Mouse (Mus musculus): ENCODE data around the gene Gatc.
"Not testable (repeated sequence)": the region's sequence is repeated elsewhere in the genome, so short reads cannot be mapped to it uniquely, and the experiment has no call there.

Gene Gatc

GRCm38 (mm10) chr5:115340577-115341313 lies at the start of gene Gatc, which contains the start of gene Triap1:
Gene Gatc, minus strand, starts transcription at chr5:115341178.
Gene Triap1, plus strand, starts transcription at chr5:115341225.
- peak; percentile 87 for DNase-seq (ENCODE audit: low spot score)

- not testable (repeated sequence) for DNase-seq (ENCODE audit: low spot score)
Measured at GRCm38 (mm10) chr5:115378882-115379281, 37.9 kb upstream of the Gatc start.

GRCm38 (mm10) chr5:115375436-115375835 lies 34.5 kb upstream of the Gatc start:
- no peak for DNase-seq (ENCODE audit: low spot score)

GRCm38 (mm10) chr5:115374204-115374820 lies 33.3 kb upstream of the Gatc start:
- no peak for DNase-seq (ENCODE audit: low spot score)

GRCm38 (mm10) chr5:115373441-115374203 lies 32.6 kb upstream of the Gatc start:
- DNase-seq (ENCODE audit: low spot score): no peak

- no peak for DNase-seq (ENCODE audit: low spot score)
Measured at GRCm38 (mm10) chr5:115371736-115372135, 30.8 kb upstream of the Gatc start.

GRCm38 (mm10) chr5:115364782-115365181 lies 23.8 kb upstream of the Gatc start:
- DNase-seq (ENCODE audit: low spot score): no peak

GRCm38 (mm10) chr5:115362819-115363714 lies 22.1 kb upstream of the Gatc start:
- DNase-seq (ENCODE audit: low spot score): no peak

GRCm38 (mm10) chr5:115362216-115362615 lies 21.2 kb upstream of the Gatc start:
- no peak for DNase-seq (ENCODE audit: low spot score)

- DNase-seq (ENCODE audit: low spot score): peak; percentile 30
Measured at GRCm38 (mm10) chr5:115359851-115360372, 18.9 kb upstream of the Gatc start.

- no peak for DNase-seq (ENCODE audit: low spot score)
Measured at GRCm38 (mm10) chr5:115359438-115359837, 18.5 kb upstream of the Gatc start.

GRCm38 (mm10) chr5:115358872-115359271 lies 17.9 kb upstream of the Gatc start:
- DNase-seq (ENCODE audit: low spot score): peak; percentile 87

GRCm38 (mm10) chr5:115355070-115355469 lies 14.1 kb upstream of the Gatc start:
- no peak for DNase-seq (ENCODE audit: low spot score)

GRCm38 (mm10) chr5:115351348-115351747 lies 10.4 kb upstream of the Gatc start:
- DNase-seq (ENCODE audit: low spot score): no peak

GRCm38 (mm10) chr5:115349225-115349555 lies 8.2 kb upstream of the Gatc start:
- no peak for DNase-seq (ENCODE audit: low spot score)

- DNase-seq (ENCODE audit: low spot score): peak; percentile 98
Measured at GRCm38 (mm10) chr5:115348546-115349224, 7.7 kb upstream of the Gatc start, which contains the start of gene Cox6a1. Gene Cox6a1, minus strand, starts transcription at chr5:115348981.

GRCm38 (mm10) chr5:115347564-115347963 lies 6.6 kb upstream of the Gatc start:
- peak; percentile 81 for DNase-seq (ENCODE audit: low spot score)

- no peak for DNase-seq (ENCODE audit: low spot score)
Measured at GRCm38 (mm10) chr5:115341314-115342165, 562 bp upstream of the Gatc start.

- no peak for DNase-seq (ENCODE audit: low spot score)
Measured at GRCm38 (mm10) chr5:115340007-115340406, 971 bp downstream of the Gatc start.

- DNase-seq (ENCODE audit: low spot score): no peak
Measured at GRCm38 (mm10) chr5:115333626-115334025, 7.4 kb downstream of the Gatc start.

All from ovary, postnatal 36 days (tissue).